Mouse (Mus musculus) CH12.LX (cell line): ENCODE measurements around the gene Cpa2.

Experiments used
- ELF1 ChIP-seq: IDR thresholded peaks from 2 replicates; pipeline ENCODE4 v1.6.1; 2014; ENCODE audit warnings: low read depth, mild to moderate bottlenecking, inconsistent platforms, low read length, improper control_type of control experiment
- EP300 ChIP-seq: IDR thresholded peaks from 2 replicates; pipeline ENCODE4 v1.6.1; 2011; ENCODE audit warnings: low read length, improper control_type of control experiment
- HCFC1 ChIP-seq: IDR thresholded peaks from 2 replicates; pipeline ENCODE4 v1.6.1; 2012; ENCODE audit warnings: low read depth, mild to moderate bottlenecking, inconsistent platforms, low read length, improper control_type of control experiment
- USF1 ChIP-seq: IDR thresholded peaks from 2 replicates; pipeline ENCODE4 v1.6.1; 2014; ENCODE audit warnings: low read depth, mild to moderate bottlenecking, inconsistent platforms, low read length, improper control_type of control experiment
- ZC3H11A ChIP-seq: IDR thresholded peaks from 2 replicates; pipeline ENCODE4 v1.6.1; 2012; ENCODE audit warnings: low read depth, mild to moderate bottlenecking, inconsistent platforms, low read length, improper control_type of control experiment

- TF ChIP-seq EP300 (no peak), ZC3H11A (no peak), USF1 (no peak), HCFC1 (no peak), ELF1 (no peak)
Measured at GRCm38 (mm10) chr6:30499049-30499448, 42.3 kb upstream of the Cpa2 start.
